Mouse (Mus musculus) bone marrow, adult 2 months (tissue): Measurements from ENCODE around the gene Pofut1.

Experiments
- CTCF ChIP-seq: fragments of 200-500 bp; IDR thresholded peaks from 2 replicates; pipeline ENCODE4 v1.5.1; 2011; ENCODE audit warnings: low read length, control low read depth; ENCODE audit not compliant: control insufficient read depth, insufficient read depth
- POLR2A ChIP-seq: fragments of 200-500 bp; IDR thresholded peaks from 2 replicates; pipeline ENCODE4 v1.6.1; 2011; ENCODE audit warnings: low read depth, mild to moderate bottlenecking, control low read depth, low read length, borderline replicate concordance; ENCODE audit not compliant: control insufficient read depth

GRCm38 (mm10) chr2:153249751-153250150, 8.4 kb downstream of the Pofut1 start:
- TF ChIP-seq POLR2A, result no peak
- no peak for TF ChIP-seq CTCF
